Mouse (Mus musculus): ENCODE results near the gene Vipas39.
A peak's percentile ranks its signal among the peaks of the same experiment; 100 is the strongest.
"Not testable (repeated sequence)": the region's sequence is repeated elsewhere in the genome, so short reads cannot be mapped to it uniquely, and the experiment has no call there.

The Vipas39 gene

DNA sequence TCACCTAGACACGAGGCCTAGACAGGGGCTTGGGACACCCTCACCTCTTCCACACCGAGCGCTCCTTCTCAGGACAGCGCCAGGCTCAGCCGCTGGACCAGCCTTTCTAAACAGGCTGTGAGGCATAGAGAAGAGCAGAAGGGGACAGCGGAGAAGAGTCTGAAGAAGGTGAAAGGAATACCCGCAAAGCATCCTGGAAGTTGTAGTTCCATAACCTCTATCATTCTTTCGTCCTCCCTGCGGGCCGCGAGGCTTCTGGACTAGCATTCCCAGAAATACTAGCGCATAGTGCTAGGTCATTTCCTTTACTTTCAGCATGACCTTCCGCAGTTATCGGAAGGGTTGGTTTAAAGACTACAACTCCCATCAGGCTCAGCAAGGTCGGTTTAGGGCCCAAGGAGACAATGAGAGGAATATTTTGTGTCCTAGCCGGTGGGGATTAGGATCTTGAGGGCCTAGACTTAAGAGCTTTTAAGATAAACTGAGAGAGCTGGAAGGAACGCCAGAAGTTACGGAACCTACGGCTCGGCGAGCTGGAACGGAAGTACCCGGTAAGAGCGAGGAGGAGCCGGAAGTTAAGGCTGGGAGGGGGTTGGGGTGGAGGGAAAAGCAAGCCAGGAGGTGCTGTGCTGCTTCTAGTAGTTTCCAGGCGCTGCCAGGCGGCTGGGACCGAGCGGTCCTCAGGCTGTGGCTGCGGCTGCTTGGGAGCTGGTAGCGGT lies at the start of gene Vipas39, which contains the start of gene Ahsa1:
TSS of gene Vipas39 (minus strand) at position 149 of the 719 bp plus-strand sequence.
TSS of gene Ahsa1 (plus strand) at position 372 of the 719 bp plus-strand sequence.
- DNase-seq: peak; percentile 88 to 91

DNA sequence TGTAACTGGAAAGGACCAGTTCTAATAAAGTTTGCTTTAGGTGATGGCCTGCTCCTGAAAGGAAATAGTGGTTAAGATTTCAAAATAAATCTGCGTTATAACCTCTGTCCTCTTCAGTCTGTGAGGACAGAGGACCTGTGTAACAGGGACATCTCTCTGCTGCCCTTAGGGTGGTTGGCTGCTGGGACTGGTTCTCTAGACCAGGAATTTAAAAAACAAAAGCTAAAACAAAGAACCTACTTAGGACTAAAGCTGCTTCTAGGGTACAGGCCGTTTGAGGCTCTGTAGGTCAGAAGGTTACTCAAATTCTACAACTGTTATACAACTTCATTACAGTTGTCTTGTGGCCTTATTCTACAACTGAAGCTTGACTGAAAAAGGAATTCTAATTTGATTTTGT lies 47.0 kb upstream of the Vipas39 start:
- no peak for DNase-seq

DNA sequence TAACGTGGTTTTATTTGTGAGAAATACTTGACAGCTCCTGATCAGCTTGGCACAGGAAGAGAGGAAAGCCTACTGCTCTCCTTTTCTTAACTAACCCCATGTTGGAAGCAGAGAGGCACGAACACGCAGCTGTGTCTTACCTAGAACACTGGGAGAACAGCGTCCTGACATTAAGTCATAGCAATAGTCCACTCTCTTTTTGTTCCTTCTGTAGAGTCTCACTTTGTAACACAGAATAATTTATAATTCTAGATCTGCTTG lies 40.5 kb upstream of the Vipas39 start:
- DNase-seq: not testable (repeated sequence)

DNA sequence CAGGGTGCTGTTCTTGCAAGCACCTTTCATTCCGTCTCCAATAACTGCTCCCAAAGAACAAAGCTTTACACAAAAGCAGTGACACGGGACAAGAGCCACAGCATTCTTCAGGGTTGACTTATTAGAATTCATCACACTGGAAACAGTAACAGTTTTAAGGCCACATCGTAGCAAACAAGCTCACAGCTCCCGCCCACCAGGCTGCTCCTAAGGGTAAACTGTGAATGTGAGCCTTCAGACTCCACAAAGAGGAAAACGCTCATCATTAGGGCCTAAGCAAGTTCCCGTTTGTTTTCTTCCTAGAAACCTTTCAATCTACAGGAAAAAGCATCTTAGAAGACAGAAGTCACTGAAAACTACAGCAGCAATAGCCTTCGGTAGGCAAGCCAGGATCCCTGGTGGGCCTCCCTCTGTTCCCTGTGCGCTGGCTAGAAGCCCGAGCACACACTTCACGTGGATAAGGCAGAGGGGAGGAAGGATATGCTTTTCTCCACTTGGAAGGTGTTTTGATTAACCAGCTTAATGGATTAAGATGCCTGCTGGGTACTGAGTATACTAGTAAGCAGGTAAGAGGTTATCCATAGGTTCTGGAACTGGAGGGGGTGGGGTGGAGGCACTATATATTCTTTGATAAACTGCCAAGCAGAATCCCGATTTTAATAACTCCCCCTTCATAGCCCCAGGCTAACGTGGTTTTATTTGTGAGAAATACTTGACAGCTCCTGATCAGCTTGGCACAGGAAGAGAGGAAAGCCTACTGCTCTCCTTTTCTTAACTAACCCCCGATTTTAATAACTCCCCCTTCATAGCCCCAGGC lies 39.9 kb upstream of the Vipas39 start:
- DNase-seq: peak; percentile 64 to 75

DNA sequence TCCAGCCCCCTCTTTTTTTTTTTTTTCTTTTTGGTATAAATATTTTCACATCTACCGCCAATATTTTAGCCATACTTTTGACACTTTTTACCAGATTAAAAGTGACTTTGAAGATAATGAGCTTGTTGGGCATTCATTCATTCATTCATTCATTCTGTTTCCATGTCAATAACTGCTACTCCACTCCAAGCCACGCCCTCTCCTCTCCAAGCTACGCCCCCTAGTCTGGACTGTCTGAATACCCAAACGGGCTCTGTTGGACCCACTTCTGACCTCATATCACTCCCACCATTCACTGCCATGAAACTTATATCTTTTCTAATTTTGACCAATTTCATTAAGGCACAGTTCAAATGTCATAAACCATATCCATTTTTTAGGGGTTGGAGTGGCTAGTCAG lies 35.1 kb upstream of the Vipas39 start:
- DNase-seq: no peak

DNA sequence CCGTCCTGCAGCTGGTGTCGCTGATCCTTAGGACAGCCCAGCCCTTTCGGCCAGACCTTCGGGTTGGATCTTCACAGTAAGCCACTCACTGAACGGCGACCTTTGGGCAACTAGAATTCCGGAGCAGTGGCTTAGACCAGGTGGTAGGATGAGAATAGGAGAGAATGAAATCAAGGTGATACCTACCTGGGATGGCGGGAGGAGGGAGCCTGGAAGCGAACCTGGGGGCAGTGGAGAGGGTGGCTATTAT lies 34.3 kb upstream of the Vipas39 start:
- no peak for DNase-seq

DNA sequence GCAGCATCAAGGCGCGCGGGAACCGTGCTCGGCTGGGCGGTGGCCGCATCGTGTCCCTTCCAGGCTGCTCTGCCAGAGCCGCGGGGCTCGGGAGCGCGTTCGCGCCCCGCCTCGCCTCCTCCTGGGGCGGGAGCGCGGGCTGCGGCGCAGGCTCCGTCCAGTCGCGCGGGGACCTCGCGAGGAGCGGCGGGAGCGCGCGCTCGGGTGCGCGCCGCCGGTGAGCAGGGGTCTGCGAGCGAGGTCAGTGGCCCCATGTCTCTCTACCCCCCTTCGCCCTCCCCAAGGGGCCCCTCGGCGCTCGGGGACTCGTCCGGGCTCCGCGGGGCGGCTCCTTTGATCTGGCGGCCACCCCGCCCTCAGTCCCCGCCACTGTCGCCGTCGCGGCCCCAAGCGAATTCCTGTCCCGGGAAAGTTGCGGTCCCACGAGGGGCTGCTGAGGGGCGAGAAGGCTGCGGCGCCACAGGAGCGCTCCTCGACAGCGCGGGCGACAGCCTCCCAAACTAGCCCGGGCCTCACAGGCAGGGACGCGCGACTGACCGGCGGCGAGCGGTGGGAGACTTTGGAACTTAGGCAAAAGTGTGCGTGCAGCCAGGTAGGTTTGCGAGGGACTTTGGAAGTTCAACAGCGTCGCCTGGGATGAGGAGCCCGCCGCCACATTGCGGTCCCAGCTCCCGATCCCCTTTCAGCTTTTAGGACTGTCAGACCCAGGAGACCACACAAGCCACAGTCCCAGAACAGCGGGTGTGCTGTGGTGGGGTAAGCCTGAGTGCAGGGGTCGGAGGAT lies 33.8 kb upstream of the Vipas39 start, which contains the start of gene Ism2:
TSS of gene Ism2 (minus strand) at position 49 of the 784 bp plus-strand sequence.
- peak in 1 of 2 experiments; percentile 56 for DNase-seq

DNA sequence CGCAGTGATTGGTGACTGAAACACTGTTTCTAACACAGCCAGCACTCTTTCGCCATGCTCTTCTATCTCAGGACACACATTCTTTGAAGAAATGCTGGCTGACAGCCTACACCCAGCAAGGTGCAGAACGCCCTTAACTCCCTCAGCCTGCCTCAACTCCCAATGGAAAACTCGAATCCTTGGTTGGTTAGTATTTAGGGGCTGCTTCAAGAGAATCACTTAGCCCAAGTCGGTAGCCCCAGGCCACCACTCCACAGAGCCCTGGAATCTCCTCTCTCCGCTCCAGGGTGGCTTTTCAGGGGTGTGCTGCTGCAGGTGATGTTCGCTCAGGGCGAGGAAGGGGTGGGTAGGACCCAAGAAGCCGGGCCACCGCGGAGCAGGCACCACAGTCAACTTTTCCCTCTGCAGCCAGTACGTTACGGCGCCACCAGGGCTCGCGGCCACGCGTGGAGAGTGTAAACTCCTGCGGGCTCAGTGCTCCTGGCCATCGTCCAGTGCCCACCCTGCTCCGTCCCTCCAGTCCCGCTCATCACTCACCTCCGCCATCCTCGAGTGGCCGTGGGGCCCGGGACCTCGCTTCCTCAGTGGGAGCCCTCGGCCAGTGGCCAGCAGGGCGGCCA lies 33.1 kb upstream of the Vipas39 start:
- DNase-seq: peak in 1 of 2 experiments; percentile 49

DNA sequence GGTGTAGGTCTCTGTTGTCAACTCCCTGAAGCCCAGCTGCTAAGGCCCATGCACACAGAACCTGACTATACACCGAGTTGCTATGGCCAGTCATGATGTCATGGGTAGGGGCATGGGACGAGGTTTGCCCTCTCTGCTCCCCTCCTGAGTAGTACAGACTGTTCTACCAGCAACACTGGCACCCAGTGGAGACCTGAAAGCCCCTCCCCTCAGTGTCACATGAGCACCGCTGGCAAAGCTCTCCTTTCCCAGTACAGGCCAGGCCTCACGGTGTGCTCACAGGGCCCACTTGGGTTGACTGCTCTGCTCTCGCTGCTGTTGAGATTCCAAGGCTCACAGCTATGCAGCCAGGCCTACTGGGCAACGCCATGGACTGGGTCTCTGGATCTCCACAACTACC lies 27.9 kb upstream of the Vipas39 start:
- no peak for DNase-seq

DNA sequence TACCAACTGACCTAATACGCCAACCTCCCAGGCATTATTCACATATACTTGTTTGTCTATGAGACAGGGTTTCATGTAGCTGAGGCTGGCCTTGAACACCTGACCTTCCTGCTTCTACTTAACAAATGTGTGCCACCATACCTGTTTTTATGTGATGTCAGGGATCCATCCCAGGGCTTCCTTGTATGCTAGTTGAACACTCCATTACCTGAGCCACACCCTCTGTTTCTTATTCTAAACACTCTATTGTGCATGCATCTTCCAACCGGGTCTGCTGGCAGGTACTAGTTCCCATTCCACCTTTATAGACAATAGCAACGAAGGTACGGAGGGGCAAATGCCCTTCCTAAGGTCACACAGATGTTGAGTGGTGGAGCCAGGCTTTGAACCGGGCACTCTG lies 23.0 kb upstream of the Vipas39 start:
- DNase-seq: no peak

DNA sequence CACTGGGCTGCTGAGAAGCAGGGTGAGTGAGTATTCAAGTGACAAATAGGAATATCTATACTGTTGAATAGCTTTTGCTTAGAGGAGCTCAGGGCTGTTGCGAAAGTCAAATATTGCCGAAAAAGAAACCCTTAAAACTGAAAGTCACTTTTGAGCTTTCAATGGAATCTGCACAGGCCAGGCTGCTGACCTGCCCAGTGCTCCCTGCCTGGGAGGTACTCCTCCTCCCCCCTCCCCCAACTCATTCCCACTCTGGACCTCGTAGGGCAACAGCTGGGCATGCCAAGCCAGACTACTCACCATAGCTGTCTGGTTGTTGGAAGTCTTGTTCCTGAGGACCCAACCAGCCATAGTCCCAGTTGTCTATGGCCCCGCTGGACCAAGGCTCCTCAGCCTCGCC lies 18.7 kb upstream of the Vipas39 start:
- DNase-seq: no peak

DNA sequence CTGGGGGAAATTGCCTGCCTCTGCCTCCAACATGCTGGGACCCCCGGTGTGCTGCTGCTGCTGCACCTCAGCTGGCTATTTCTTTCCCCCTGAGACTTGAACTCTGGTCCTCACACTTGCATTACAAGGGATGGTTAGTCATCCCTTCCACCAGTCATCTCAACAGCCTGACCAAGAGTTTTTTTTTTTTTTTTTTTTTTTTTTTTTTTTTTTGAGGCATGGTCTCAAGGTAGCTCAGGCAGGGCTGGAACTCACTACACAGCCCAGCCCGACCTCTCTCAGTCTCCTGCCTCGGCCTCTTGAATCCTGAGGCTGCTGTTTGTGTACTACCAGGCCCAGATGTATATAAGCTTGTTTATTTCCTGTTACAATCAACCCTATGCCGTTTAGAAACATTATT lies 18.2 kb upstream of the Vipas39 start:
- DNase-seq: no peak

DNA sequence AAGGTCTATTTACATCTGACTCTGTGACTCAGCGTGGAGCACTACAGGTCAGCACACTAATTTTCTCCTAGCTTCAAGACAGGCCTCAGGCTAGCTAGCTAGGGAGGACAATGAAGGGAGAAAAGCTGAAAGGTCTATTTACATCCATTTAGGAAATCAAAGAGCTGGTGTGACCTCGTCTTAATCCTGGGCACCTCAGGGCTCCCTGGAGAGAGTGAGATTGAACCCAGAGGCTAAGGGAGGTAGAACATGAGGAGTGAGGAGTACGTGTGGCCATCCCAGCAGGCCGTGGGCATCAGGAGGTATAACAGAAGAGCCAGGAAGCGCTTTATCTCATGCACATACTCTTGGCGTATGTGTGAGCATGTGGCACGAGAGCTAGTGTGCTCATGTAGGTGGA lies 17.6 kb upstream of the Vipas39 start:
- DNase-seq: no peak

DNA sequence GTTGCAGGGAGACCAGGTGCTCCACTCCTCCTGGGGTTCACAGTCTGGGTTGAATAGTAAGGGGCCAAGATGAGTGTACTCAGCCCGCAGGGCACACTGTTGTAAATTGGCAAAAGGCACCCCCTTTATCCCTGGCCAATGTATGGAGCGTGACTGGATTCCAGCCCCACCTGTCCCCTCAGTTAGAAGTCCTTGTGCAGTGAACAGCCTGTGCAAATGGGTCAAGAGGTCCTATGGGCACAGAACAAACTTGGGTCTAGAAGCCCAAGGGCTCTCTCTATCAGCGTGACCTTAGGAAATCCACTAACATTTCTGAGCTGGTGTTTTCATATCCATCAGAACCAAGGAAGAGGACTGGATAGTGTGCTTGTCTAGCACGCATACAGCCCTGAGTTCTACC lies 16.7 kb upstream of the Vipas39 start:
- no peak for DNase-seq

DNA sequence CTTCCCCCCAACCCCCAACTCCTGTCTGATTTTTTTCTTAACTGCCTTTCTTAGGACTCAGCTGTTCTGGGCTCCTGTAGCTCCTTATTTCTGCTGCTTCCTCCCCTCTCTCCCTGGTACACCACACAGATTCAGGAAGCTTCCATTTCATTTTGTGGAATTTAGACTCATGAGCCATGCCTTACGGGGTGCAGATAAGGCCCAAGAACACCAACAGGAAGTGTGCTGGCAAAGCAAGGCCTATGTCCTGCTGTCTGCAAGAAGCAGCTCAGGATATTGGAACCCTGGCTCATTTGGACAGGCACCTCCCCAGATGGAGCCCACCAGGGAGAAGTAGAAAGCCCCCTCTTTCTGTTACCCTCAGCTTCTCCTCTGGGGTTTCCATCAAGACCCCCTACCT lies 15.7 kb upstream of the Vipas39 start:
- DNase-seq: no peak

DNA sequence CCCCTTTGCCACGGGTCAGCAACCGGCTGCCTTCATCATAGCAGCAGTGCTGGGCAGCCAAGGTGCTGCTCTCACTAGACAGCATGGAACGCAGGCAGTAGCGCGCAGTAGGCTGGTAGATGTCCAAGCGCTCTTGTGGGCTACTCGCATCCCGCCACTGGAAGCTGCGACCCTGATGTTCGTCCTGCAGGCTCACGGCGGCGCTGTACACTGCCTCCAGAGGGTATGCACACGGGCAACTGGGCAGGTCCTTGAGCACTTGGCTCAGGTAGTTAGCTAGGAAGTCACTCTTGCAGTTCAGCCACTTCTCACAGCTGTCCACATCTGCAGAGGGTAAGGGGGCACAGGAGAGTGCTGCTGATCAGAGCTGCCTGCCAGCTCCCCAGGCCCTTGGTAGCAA lies 13.8 kb upstream of the Vipas39 start:
- DNase-seq: no peak

DNA sequence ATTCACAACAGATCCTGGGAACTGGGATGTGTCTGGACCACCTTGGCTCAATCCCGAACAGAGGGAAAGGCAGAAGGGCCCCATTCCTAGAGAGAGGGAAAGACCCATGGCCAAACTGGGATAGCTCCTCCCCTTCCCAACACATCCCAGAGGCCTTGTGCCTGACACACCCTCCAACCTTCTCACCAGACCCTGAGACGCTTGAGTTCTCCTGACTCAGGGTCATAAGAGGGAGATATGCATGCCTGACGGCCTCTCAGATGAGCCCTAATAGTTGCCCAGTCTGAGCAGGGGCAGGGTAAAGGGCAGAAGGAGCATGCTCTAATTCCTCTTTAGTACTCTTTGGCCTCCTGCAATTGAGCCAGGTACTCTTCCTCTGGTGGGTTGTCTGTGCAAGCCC lies 13.3 kb upstream of the Vipas39 start:
- no peak for DNase-seq

DNA sequence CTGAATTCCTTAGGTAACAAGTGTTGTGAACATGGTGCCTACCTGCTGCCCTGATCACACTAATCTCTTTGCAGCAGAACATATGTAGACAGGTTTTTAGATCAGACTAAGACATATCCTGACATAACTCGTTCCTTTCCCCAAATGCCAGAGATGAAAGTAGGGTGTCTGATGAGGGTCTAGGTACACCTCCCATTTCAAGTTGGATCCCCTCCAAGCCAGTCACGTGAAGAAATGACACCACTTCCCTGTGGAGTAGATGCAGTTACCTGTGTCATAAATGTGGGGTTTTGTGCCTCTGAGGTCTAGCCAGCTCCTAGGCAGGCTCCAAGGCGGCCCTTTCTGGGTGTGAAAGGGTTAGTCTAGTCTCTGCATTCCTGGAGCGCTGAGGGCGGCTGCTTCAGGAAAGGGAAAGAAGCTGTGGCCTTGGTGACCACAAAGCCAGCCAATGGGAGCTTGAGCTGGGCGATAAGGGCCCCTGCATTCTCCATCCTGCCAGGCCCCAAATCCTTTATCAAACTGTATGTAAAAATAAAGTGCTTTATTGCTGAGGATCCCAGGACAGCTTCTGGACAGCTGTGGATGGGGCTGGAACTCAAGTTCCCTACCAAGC lies 12.2 kb upstream of the Vipas39 start:
- no peak for DNase-seq

DNA sequence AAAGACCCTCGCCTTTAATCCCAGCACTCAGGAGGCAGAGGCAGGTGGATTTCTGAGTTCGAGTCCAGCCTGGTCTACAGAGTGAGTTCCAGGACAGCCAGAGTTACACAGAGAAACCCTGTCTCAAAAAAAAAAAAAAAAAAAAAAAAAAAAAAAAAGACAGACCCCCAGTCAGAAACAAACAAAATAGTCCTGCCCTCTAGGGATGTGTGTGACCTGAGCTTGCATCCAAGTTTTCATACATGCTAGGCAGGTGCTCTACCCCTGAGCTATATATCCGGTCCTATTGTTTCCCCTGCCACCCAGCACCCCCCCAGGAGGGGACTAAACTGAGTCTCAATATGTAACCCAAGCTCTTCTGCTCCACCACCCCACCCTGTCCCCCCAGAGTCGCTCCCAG lies 11.2 kb upstream of the Vipas39 start:
- DNase-seq: not testable (repeated sequence)

DNA sequence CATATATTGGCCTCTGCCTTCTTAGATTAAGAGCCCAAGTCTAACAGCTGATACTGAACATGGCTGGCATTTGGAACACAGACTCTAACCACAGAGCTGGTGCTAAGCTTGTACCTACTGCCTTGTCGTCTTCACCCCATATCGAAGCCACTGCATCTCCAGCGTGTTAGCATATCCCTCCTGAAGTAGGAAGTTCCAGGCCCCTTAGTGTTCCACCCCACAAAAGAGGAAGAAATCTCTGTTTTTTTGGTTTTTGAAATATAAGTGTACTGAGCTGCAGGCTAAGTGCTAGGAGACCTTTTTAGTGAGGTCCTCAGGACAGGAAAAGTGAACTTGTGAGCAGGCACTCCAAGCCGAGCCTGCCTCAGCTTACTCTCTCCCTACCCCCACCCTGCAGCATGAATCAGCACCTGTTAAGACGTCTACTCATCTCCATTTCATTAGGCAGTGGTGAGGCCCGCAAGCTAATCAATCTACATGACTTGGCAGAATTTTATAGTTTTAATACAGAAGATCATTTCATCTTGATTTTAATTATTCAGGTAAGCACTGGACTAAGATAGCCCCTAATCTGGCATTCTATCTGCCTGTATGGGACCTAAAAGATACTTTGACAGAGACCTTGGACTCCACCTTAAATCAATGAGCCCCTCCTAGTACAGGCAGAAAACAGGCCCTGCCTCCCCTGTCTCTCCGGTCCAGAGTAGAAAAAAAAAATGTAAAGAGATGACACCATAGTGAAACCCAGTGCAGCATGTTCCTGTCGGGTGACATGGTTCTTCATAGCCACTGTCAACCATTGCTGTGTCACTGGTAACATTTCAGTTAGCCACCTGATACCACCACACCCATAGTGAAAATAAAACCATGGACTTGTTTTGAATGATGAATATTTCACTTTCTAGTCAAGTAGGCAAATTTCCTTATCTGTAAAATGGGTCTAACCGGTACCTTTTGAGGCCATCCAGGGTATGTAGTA lies 9.1 kb upstream of the Vipas39 start:
- DNase-seq: no peak

DNA sequence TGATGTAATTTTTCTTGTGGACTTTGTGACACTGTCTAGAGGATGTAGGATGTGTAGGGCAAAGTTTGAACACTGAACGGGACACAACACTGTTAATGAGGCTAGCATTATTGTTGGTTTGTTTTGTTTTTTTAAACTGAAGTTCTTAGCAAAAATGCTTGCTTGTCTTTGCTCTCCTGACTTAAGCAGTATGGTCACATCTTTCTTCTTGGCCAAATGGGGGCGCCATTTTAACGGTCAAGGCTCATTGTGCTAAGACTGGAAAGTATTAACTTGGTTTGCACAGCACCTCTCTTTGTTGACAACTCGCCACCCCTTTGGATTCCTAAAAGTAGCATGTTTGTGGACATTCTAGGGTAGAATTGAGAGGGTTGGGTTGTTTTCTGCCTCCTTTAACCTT lies 1.6 kb upstream of the Vipas39 start:
- DNase-seq: peak; percentile 62 to 65

Data from cerebellum, postnatal 14 days (tissue).